Mouse (Mus musculus): ENCODE results near the gene Gimap9. TPM values are rescaled to one million over a fixed set of nuclear protein-coding genes. Genes with fewer than 3 reads are reported as not detected.

The Gimap9 gene
- polyA plus RNA-seq, 1 experiment from 2014 or later: 7.2 TPM

DNA sequence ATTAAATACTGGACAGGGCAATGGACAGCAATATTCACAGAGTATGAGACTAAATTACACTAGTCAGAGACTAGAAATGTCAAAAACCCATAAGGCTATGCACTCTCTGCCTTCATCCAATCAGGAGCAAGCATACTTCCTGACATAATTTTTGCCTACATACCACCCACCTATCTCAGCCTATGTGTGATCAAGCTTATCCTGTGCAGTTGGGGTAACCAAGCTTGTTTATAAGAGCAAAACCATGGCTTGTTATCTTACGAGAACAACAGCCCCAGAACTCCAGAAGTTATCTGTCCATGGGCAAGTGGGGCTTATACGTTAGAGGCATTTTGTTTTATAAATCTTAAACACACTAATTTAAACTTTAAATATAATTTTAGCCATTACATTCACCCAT, 40.8 kb upstream of the Gimap9 start:
- WGBS (ENCODE audit: insufficient replicate concordance): 26% methylated on average over 2 of the region's 2 CpGs
- H3K27me3 ChIP-seq (ENCODE audit: control insufficient read depth, insufficient read depth, low read depth, low read length): no peaks in the 10 kb centered on the region
- H3K9ac ChIP-seq (ENCODE audit: low read depth, low read length): no peak overlapping the region
- H3K4me2 ChIP-seq (ENCODE audit: low read depth, low read length): no peak overlapping the region
- H3K4me1 ChIP-seq (ENCODE audit: control insufficient read depth, low read depth, low read length): no peaks in the 10 kb centered on the region
- no peak overlapping the region for H3K27ac ChIP-seq (ENCODE audit: low read length)
- no peaks in the 10 kb centered on the region for H3K36me3 ChIP-seq (ENCODE audit: control insufficient read depth, insufficient read depth)
- no peaks in the 10 kb centered on the region for H3K9me3 ChIP-seq (replicated peaks; ENCODE audit: control insufficient read depth, low read length)
- ATAC-seq (ENCODE audit: low read depth): peak; percentile 53; the same call in 1 of the 2 replicates
- H3K4me3 ChIP-seq (ENCODE audit: low read depth, low read length): no peak overlapping the region

DNA sequence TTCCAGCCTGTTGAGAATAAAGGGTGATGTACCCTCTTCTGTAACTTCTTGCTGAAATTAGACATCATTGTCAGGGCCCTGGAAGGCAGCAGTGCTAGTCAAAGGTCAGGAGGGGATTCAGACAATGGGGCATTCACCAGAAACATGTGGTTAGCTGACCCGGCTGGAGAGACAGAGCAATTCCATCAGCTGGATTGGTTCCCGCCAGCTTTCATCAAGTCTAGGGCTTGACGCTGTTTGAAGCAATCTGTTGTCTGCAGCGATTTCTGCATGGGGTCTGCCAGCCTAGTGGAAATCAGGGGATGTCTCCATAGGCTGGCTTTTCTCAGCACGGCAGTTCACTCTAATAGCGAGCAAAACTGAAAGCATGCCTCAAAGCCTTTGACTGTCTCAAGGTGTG, 39.4 kb upstream of the Gimap9 start:
- Histone ChIP-seq H3K36me3 (ENCODE audit: control insufficient read depth, insufficient read depth) (no peaks in the 10 kb centered on the region), H3K27me3 (ENCODE audit: control insufficient read depth, insufficient read depth, low read depth, low read length) (no peaks in the 10 kb centered on the region), H3K4me2 (ENCODE audit: low read depth, low read length) (no peak overlapping the region), H3K4me3 (ENCODE audit: low read depth, low read length) (no peak overlapping the region), H3K9ac (ENCODE audit: low read depth, low read length) (no peak overlapping the region), H3K4me1 (ENCODE audit: control insufficient read depth, low read depth, low read length) (no peaks in the 10 kb centered on the region), H3K9me3 (replicated peaks; ENCODE audit: control insufficient read depth, low read length) (no peaks in the 10 kb centered on the region), H3K27ac (ENCODE audit: low read length) (no peak overlapping the region)
- no peak for ATAC-seq (ENCODE audit: low read depth)
- 73% methylated on average over 6 of the region's 6 CpGs for WGBS (ENCODE audit: insufficient replicate concordance)

DNA sequence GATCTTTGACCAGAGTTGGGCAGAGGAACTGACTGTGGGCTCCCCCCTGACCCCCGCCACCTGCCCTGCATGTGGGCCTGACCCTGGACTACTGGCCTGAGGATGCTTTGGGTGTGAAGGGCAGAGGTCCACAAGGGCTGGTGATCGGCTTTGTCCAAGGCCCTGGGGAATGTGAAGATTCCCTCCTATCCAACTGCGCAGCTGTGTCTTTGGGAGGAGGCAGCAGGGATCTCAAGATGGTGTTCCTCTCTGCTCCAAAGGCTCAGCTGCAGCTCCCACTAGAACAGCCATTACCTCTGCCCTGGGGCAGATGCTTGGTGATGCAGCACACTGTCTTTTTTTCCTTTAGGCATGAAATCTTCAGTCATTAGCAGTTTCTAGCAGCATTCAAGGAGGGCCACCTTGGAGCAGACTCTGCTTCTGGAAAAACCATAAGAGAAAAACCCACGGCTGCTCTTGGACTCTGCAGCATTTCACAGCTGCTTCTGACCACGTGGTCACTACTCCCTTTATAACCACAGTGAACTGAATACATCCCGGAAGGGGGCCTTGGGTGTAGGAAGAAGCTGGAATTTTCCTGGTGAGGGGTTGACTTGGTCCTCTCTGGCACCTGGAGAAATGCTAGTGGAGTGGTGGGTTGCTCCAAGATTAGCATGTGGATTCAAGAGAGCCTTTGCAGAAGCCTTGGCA, 38.0 kb upstream of the Gimap9 start:
- Histone ChIP-seq H3K4me3 (ENCODE audit: low read depth, low read length) (no peak overlapping the region), H3K36me3 (ENCODE audit: control insufficient read depth, insufficient read depth) (no peaks in the 10 kb centered on the region), H3K9me3 (replicated peaks; ENCODE audit: control insufficient read depth, low read length) (no peaks in the 10 kb centered on the region), H3K27me3 (ENCODE audit: control insufficient read depth, insufficient read depth, low read depth, low read length) (no peaks in the 10 kb centered on the region), H3K27ac (ENCODE audit: low read length) (no peak overlapping the region), H3K4me1 (ENCODE audit: control insufficient read depth, low read depth, low read length) (no peaks in the 10 kb centered on the region), H3K9ac (ENCODE audit: low read depth, low read length) (no peak overlapping the region), H3K4me2 (ENCODE audit: low read depth, low read length) (no peak overlapping the region)
- WGBS (ENCODE audit: insufficient replicate concordance): 57% methylated on average over 6 of the region's 6 CpGs
- no peak for ATAC-seq (ENCODE audit: low read depth)

DNA sequence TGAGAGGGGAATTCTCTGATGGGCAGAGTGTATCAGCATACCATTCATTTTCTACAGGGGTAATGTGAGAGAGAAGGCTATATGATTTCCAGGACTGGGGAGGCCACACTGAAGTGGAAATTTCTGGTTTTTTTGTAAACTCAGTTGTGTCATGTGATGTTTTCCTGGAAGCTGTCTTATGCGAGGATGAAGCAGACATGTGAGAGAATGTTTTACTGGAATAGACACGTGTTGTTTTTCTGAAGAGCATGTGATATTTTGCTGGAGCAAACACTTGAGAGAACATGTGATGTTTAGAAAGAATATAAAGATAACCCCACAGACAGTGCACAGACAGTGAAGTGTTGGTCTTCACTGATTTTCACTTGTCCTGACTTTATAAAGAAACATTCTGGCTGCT, 37.4 kb upstream of the Gimap9 start:
- H3K9ac ChIP-seq (ENCODE audit: low read depth, low read length): no peak overlapping the region
- H3K9me3 ChIP-seq (replicated peaks; ENCODE audit: control insufficient read depth, low read length): no peaks in the 10 kb centered on the region
- no peaks in the 10 kb centered on the region for H3K4me1 ChIP-seq (ENCODE audit: control insufficient read depth, low read depth, low read length)
- no peak overlapping the region for H3K4me3 ChIP-seq (ENCODE audit: low read depth, low read length)
- H3K36me3 ChIP-seq (ENCODE audit: control insufficient read depth, insufficient read depth): no peaks in the 10 kb centered on the region
- ATAC-seq (ENCODE audit: low read depth): no peak
- H3K27ac ChIP-seq (ENCODE audit: low read length): no peak overlapping the region
- WGBS (ENCODE audit: insufficient replicate concordance): 40% methylated on average over 2 of the region's 2 CpGs
- H3K27me3 ChIP-seq (ENCODE audit: control insufficient read depth, insufficient read depth, low read depth, low read length): no peaks in the 10 kb centered on the region
- no peak overlapping the region for H3K4me2 ChIP-seq (ENCODE audit: low read depth, low read length)

DNA sequence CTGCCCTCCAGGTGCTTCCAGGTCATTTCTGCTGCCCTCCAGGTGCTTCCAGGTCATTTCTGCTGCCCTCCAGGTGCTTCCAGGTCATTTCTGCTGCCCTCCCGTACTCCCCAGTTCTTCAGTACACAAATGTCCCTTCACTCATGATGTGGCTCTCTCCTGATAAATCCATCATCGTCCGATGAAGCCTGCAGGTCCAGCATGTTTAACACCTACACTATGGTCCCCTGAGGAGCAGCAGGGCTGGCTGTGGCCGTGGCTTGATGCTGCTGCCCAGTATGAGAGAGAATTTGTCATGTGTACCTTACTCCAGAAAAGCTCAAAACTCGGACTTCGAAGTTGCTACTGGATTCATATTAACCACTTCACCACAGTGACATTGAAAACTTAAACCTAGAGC, 34.5 kb upstream of the Gimap9 start:
- Histone ChIP-seq H3K9me3 (replicated peaks; ENCODE audit: control insufficient read depth, low read length) (no peaks in the 10 kb centered on the region), H3K36me3 (ENCODE audit: control insufficient read depth, insufficient read depth) (no peaks in the 10 kb centered on the region), H3K4me2 (ENCODE audit: low read depth, low read length) (no peak overlapping the region), H3K27ac (ENCODE audit: low read length) (no peak overlapping the region), H3K4me3 (ENCODE audit: low read depth, low read length) (no peak overlapping the region), H3K27me3 (ENCODE audit: control insufficient read depth, insufficient read depth, low read depth, low read length) (no peaks in the 10 kb centered on the region), H3K9ac (ENCODE audit: low read depth, low read length) (no peak overlapping the region), H3K4me1 (ENCODE audit: control insufficient read depth, low read depth, low read length) (no peaks in the 10 kb centered on the region)
- WGBS (ENCODE audit: insufficient replicate concordance): 54% methylated on average over 6 of the region's 6 CpGs
- ATAC-seq (ENCODE audit: low read depth): no peak

DNA sequence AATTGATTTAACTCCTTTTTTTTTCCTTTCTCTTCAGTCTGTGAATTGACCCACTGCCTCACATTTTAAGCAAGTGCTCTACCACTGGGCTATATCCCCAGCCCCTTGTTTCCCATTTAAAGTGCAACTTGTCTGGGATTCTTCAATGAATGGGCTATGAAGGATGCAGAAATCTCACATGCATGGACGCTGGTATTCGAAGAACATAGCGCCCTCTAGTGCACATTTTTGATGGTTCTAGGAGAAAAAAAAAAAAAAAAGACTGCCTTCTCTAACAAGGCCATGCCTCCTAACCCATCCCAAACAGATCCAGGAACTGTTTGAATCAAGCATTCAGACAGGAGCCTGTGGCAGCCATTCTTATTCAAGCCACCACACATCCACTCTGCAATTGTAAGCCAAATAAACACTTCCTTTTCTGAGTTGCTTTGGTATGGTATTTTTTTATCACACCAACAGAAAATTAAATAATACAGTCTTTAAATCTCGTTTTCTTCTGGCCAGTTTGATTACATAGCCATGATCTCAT, 33.1 kb upstream of the Gimap9 start:
- WGBS (ENCODE audit: insufficient replicate concordance): 13% methylated on average over 4 of the region's 4 CpGs
- Histone ChIP-seq H3K4me3 (ENCODE audit: low read depth, low read length) (no peak overlapping the region), H3K27me3 (ENCODE audit: control insufficient read depth, insufficient read depth, low read depth, low read length) (no peaks in the 10 kb centered on the region), H3K9me3 (replicated peaks; ENCODE audit: control insufficient read depth, low read length) (no peaks in the 10 kb centered on the region), H3K4me2 (ENCODE audit: low read depth, low read length) (no peak overlapping the region), H3K4me1 (ENCODE audit: control insufficient read depth, low read depth, low read length) (no peaks in the 10 kb centered on the region), H3K27ac (ENCODE audit: low read length) (no peak overlapping the region), H3K9ac (ENCODE audit: low read depth, low read length) (no peak overlapping the region), H3K36me3 (ENCODE audit: control insufficient read depth, insufficient read depth) (no peaks in the 10 kb centered on the region)
- ATAC-seq (ENCODE audit: low read depth): no peak

DNA sequence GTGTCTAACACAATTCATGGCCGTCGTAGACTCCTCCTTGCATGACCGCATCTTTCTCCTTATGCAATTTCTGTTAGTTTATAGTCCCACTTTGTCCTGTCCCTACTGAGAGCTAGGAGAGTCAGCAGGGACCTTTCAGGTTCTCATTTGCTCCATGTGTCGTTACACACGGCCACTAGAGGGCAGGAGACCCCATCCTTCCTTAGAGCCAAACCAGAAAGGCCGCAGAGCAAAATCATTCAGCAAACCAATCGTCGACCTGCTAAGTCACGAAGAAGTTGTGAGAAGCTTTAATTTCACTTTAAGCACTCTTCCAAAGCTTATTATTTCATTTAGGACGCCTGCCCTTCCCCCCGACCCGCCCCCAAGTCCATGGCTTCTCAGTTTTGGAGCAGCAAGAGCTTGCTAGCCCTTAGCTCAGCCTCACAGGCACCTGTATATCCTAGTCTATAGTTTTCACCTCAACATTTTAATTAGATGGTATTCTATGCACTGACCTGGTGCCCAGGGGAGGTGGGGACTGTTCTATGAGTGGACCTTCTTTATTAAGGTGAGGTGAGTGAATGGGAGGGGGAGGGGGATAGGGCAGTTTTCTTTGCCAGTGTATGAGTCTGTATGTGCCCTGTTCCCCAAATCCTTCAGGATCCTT, 30.1 kb upstream of the Gimap9 start:
- no peaks in the 10 kb centered on the region for H3K4me1 ChIP-seq (ENCODE audit: control insufficient read depth, low read depth, low read length)
- H3K9me3 ChIP-seq (replicated peaks; ENCODE audit: control insufficient read depth, low read length): no peaks in the 10 kb centered on the region
- no peak for ATAC-seq (ENCODE audit: low read depth)
- 5% methylated on average over 12 of the region's 12 CpGs for WGBS (ENCODE audit: insufficient replicate concordance)
- H3K27ac ChIP-seq (ENCODE audit: low read length): no peak overlapping the region
- no peak overlapping the region for H3K4me3 ChIP-seq (ENCODE audit: low read depth, low read length)
- no peaks in the 10 kb centered on the region for H3K36me3 ChIP-seq (ENCODE audit: control insufficient read depth, insufficient read depth)
- no peaks in the 10 kb centered on the region for H3K27me3 ChIP-seq (ENCODE audit: control insufficient read depth, insufficient read depth, low read depth, low read length)
- no peak overlapping the region for H3K4me2 ChIP-seq (ENCODE audit: low read depth, low read length)
- no peak overlapping the region for H3K9ac ChIP-seq (ENCODE audit: low read depth, low read length)

DNA sequence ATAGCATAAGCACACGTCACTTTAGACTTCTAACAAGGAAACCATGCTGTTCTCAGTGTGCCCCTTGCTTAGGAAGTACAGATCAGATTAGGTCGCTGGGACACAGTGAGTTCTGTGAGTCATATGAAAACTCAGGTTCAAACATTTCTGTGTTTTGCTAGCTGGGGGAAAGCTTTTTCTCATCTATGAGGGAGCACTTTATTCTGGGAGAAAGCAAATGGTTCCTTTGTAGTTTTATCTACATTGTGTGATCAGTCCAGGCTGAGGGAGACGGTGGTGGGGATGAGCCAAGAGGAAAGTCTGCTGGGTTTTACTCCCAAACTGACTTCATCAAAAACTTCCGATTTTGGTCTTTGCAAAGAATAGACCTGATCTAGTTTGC, 29.6 kb upstream of the Gimap9 start:
- Histone ChIP-seq H3K4me1 (ENCODE audit: control insufficient read depth, low read depth, low read length) (no peaks in the 10 kb centered on the region), H3K27me3 (ENCODE audit: control insufficient read depth, insufficient read depth, low read depth, low read length) (no peaks in the 10 kb centered on the region)
- no peak for ATAC-seq (ENCODE audit: low read depth)

DNA sequence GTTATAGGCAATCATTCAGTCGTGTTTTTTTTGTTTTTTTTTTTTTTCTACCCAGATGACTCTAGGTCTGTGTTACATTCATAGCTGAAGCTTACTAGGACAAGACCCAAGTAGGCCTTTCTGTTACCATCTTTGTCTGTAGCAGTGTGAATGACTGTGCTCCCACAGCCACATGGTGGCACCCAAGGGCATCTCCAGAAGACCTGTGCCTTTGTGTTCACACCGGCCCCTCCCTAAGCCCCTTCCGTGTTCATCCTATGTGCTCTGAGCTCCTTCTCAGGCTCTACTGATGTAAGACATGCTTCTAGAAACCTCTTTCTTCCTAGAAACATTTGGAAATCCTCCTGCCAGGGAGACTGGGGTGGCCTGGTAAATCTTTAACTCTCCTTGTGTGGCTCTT, 28.9 kb upstream of the Gimap9 start, which contains the start of gene Gimap8:
Gimap8 (plus strand) TSS at position 240 of the 400 bp plus-strand sequence.
- peak; percentile 53; the same call in 1 of the 2 replicates for ATAC-seq (ENCODE audit: low read depth)
- H3K27ac ChIP-seq (ENCODE audit: low read length): no peak within 1 kb of the TSS

More for the DNA sequence above, 29.6 kb upstream of the Gimap9 start:
- 46% methylated on average over 4 of the region's 4 CpGs for WGBS (ENCODE audit: insufficient replicate concordance)
- Histone ChIP-seq H3K4me2 (ENCODE audit: low read depth, low read length) (no peak overlapping the region), H3K9ac (ENCODE audit: low read depth, low read length) (no peak overlapping the region), H3K9me3 (replicated peaks; ENCODE audit: control insufficient read depth, low read length) (no peaks in the 10 kb centered on the region), H3K27ac (ENCODE audit: low read length) (no peak overlapping the region), H3K4me3 (ENCODE audit: low read depth, low read length) (no peak overlapping the region), H3K36me3 (ENCODE audit: control insufficient read depth, insufficient read depth) (no peaks in the 10 kb centered on the region)

More for the DNA sequence above, 28.9 kb upstream of the Gimap9 start, which contains the start of gene Gimap8:
- no peak within 1 kb of the TSS for H3K4me2 ChIP-seq (ENCODE audit: low read depth, low read length)
- H3K4me3 ChIP-seq (ENCODE audit: low read depth, low read length): no peak within 1 kb of the TSS
- no peaks in the 10 kb centered on the region for H3K36me3 ChIP-seq (ENCODE audit: control insufficient read depth, insufficient read depth)
- no peaks in the 10 kb centered on the region for H3K9me3 ChIP-seq (replicated peaks; ENCODE audit: control insufficient read depth, low read length)
- H3K4me1 ChIP-seq (ENCODE audit: control insufficient read depth, low read depth, low read length): no peaks in the 10 kb centered on the region
- no peak within 1 kb of the TSS for H3K9ac ChIP-seq (ENCODE audit: low read depth, low read length)
- H3K27me3 ChIP-seq (ENCODE audit: control insufficient read depth, insufficient read depth, low read depth, low read length): no peaks in the 10 kb centered on the region
- WGBS (ENCODE audit: insufficient replicate concordance): 7% methylated on average over 3 of the region's 3 CpGs

Measured in liver, embryonic 16.5 days (tissue).